Mouse (Mus musculus): ENCODE measurements around the gene Foxk2. TPM values are rescaled to one million over a fixed set of nuclear protein-coding genes. Genes with fewer than 3 reads are reported as not detected.
"Not testable (repeated sequence)": the region's sequence is repeated elsewhere in the genome, so short reads cannot be mapped to it uniquely, and the experiment has no call there.

Gene Foxk2
- total RNA-seq, 2 experiments from 2014 or later: 79.4 to 82.9 TPM

- no peak for DNase-seq (ENCODE audit: extremely low spot score in 1 of 2, low spot score in 1 of 2)
Observed at GRCm38 (mm10) chr11:121277516-121277915, 17.7 kb downstream of the Foxk2 start.

GRCm38 (mm10) chr11:121278011-121278410, 18.2 kb downstream of the Foxk2 start:
- no peak for DNase-seq (ENCODE audit: extremely low spot score in 1 of 2, low spot score in 1 of 2)

- DNase-seq (ENCODE audit: extremely low spot score in 1 of 2, low spot score in 1 of 2): no peak
Observed at GRCm38 (mm10) chr11:121282911-121283310, 23.1 kb downstream of the Foxk2 start.

- DNase-seq (ENCODE audit: extremely low spot score in 1 of 2, low spot score in 1 of 2): no peak
Observed at GRCm38 (mm10) chr11:121289859-121290258, 30.1 kb downstream of the Foxk2 start.

GRCm38 (mm10) chr11:121294771-121295170, 35.0 kb downstream of the Foxk2 start:
- no peak for DNase-seq (ENCODE audit: extremely low spot score in 1 of 2, low spot score in 1 of 2)

GRCm38 (mm10) chr11:121298493-121298892, 38.7 kb downstream of the Foxk2 start:
- DNase-seq (ENCODE audit: extremely low spot score in 1 of 2, low spot score in 1 of 2): no peak

GRCm38 (mm10) chr11:121300265-121300664, 40.5 kb downstream of the Foxk2 start:
- no peak for DNase-seq (ENCODE audit: extremely low spot score in 1 of 2, low spot score in 1 of 2)

GRCm38 (mm10) chr11:121305371-121305770, 45.6 kb downstream of the Foxk2 start:
- DNase-seq (ENCODE audit: extremely low spot score in 1 of 2, low spot score in 1 of 2): no peak

- no peak for DNase-seq (ENCODE audit: extremely low spot score in 1 of 2, low spot score in 1 of 2)
Observed at GRCm38 (mm10) chr11:121306608-121307007, 46.8 kb downstream of the Foxk2 start.

- not testable (repeated sequence) for DNase-seq (ENCODE audit: extremely low spot score in 1 of 2, low spot score in 1 of 2)
Observed at GRCm38 (mm10) chr11:121307712-121308111, 47.9 kb downstream of the Foxk2 start.

- DNase-seq (ENCODE audit: extremely low spot score in 1 of 2, low spot score in 1 of 2): no peak
Observed at GRCm38 (mm10) chr11:121326034-121326433, 66.2 kb downstream of the Foxk2 start.

GRCm38 (mm10) chr11:121326681-121327080, 66.9 kb downstream of the Foxk2 start:
- no peak for DNase-seq (ENCODE audit: extremely low spot score in 1 of 2, low spot score in 1 of 2)

GRCm38 (mm10) chr11:121328206-121328605, 68.4 kb downstream of the Foxk2 start:
- no peak for DNase-seq (ENCODE audit: extremely low spot score in 1 of 2, low spot score in 1 of 2)

GRCm38 (mm10) chr11:121328619-121329018, 68.8 kb downstream of the Foxk2 start:
- no peak for DNase-seq (ENCODE audit: extremely low spot score in 1 of 2, low spot score in 1 of 2)

GRCm38 (mm10) chr11:121331641-121332040, 71.9 kb downstream of the Foxk2 start:
- no peak for DNase-seq (ENCODE audit: extremely low spot score in 1 of 2, low spot score in 1 of 2)

- DNase-seq (ENCODE audit: extremely low spot score in 1 of 2, low spot score in 1 of 2): no peak
Observed at GRCm38 (mm10) chr11:121339647-121340046, 79.9 kb downstream of the Foxk2 start.

- no peak for DNase-seq (ENCODE audit: extremely low spot score in 1 of 2, low spot score in 1 of 2)
Observed at GRCm38 (mm10) chr11:121340287-121340686, 80.5 kb downstream of the Foxk2 start.

- DNase-seq (ENCODE audit: extremely low spot score in 1 of 2, low spot score in 1 of 2): not testable (repeated sequence)
Observed at GRCm38 (mm10) chr11:121342423-121342822, 82.6 kb downstream of the Foxk2 start.

GRCm38 (mm10) chr11:121347036-121347435, 87.2 kb downstream of the Foxk2 start:
- DNase-seq (ENCODE audit: extremely low spot score in 1 of 2, low spot score in 1 of 2): no peak

- DNase-seq (ENCODE audit: extremely low spot score in 1 of 2, low spot score in 1 of 2): no peak
Observed at GRCm38 (mm10) chr11:121348166-121348565, 88.4 kb downstream of the Foxk2 start.

GRCm38 (mm10) chr11:121348727-121349126, 88.9 kb downstream of the Foxk2 start:
- DNase-seq (ENCODE audit: extremely low spot score in 1 of 2, low spot score in 1 of 2): not testable (repeated sequence)

- peak; percentile 22 to 23 for DNase-seq (ENCODE audit: extremely low spot score in 1 of 2, low spot score in 1 of 2)
Observed at GRCm38 (mm10) chr11:121353326-121354090, 93.7 kb downstream of the Foxk2 start.
